Mouse (Mus musculus) heart, postnatal 0 days (tissue): Measurements from ENCODE around the gene Tpm3. TPM values are rescaled to one million over a fixed set of nuclear protein-coding genes. Genes with fewer than 3 reads are reported as not detected.

Source experiments
- ATAC-seq: fragments of 200-750 bp; cut with Nextera tagmentation; 2 replicates; pipeline ENCODE4 v1.8.0; 2017; ENCODE audit warnings: low read depth, moderate number of reproducible peaks, moderate library complexity; ENCODE audit not compliant: insufficient read depth
- DNase-seq: peaks from one replicate; pipeline ENCODE4 v3.0.0-alpha.2; 2016; ENCODE audit warnings: low spot score
- H3K27ac ChIP-seq: fragments of 300-500 bp; sonication (generic); 2 replicates; pipeline ENCODE4 v1.5.1; 2014; ENCODE audit warnings: low read depth, mild to moderate bottlenecking
- H3K27me3 ChIP-seq: fragments of 300-500 bp; sonication (generic); 2 replicates; pipeline ENCODE4 v1.6.1; 2014; ENCODE audit warnings: low read length, mixed read lengths; ENCODE audit not compliant: control insufficient read depth, insufficient read depth
- H3K36me3 ChIP-seq: fragments of 300-500 bp; sonication (generic); replicated peaks from 2 replicates; pipeline ENCODE4 v1.6.1; 2014; ENCODE audit warnings: low read length, mixed read lengths; ENCODE audit not compliant: control insufficient read depth, insufficient read depth
- H3K4me1 ChIP-seq: fragments of 300-500 bp; sonication (generic); 2 replicates; pipeline ENCODE4 v1.6.1; 2014; ENCODE audit warnings: antibody characterized with exemption; ENCODE audit not compliant: control insufficient read depth, insufficient read depth
- H3K4me2 ChIP-seq: fragments of 300-500 bp; sonication (generic); 2 replicates; pipeline ENCODE4 v1.6.1; 2014; ENCODE audit warnings: low read depth, mild to moderate bottlenecking, low read length, moderate library complexity
- H3K4me3 ChIP-seq: fragments of 300-500 bp; sonication (generic); 2 replicates; pipeline ENCODE4 v1.5.1; 2014; ENCODE audit warnings: low read depth, low read length
- H3K9ac ChIP-seq: fragments of 300-500 bp; sonication (generic); replicated peaks from 2 replicates; pipeline ENCODE4 v1.6.1; 2014; ENCODE audit warnings: low read depth, low read length, mixed read lengths
- H3K9me3 ChIP-seq: fragments of 300-500 bp; sonication (generic); replicated peaks from 2 replicates; pipeline ENCODE4 v1.6.1; 2016; ENCODE audit warnings: low read length; ENCODE audit not compliant: control insufficient read depth
- CTCF ChIP-seq: IDR thresholded peaks from 2 replicates; pipeline ENCODE4 v1.5.1; 2016; ENCODE audit warnings: antibody characterized with exemption, control low read depth, low read depth
- EP300 ChIP-seq: IDR thresholded peaks from 2 replicates; pipeline ENCODE4 v1.6.1; 2016; ENCODE audit warnings: antibody characterized with exemption, low read depth
- WGBS: fragments of 180-500 bp; shearing (Covaris S2); extraction: QIAGEN DNeasy Blood & Tissue Kit; methylation state at CpG from one replicate; pipeline ENCODE4 v1.1.7; 2014; 5-methylcytosine and 5-hydroxymethylcytosine counted together
- microRNA counts: library from miRNA; unstranded; fragments of <30 nt; microRNA quantifications from one replicate; lab custom pipeline; 2015
- microRNA-seq: library from miRNA; unstranded; fragments of <30 nt; microRNA quantifications from one replicate; pipeline ENCODE4, GENCODE M21; 2016
- polyA plus RNA-seq: library from polyadenylated mRNA; unstranded; fragments of >200 nt; fragmentation: Nextera tagmentation; extraction: Ambion mirVana; gene quantifications from 2 replicates; pipeline ENCODE4 v1.2.1, GENCODE M21; 2015
- total RNA-seq: library from RNA; depleted of rRNA; stranded (reverse); fragments of >200 nt; gene quantifications from 2 replicates; pipeline ENCODE4 v1.2.3, GENCODE M21; 2014; ENCODE audit warnings: low replicate concordance; rRNA removed

Tpm3 gene
- total and polyA plus RNA-seq, 2 experiments from 2014 or later, result 88.0 to 145 TPM

DNA sequence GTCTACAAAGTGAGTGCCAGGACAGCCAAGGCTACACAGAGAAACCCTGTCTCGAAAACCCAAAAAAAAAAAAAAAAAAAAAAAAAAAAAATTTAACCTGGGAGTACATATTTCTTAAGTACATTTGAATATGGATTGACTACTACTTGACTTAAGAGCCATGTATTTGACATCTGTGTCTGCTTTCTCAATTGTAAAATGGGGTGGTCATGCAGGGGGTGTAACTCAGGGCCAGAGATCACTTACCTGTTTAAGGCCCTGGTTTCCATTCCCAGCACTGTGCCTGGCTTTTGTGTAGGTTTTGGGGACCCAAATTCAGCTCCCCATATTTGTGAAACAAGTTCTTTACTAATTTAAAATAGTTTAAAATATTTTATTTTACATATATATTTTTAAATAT lies 65.2 kb downstream of the Tpm3 start:
- H3K27ac ChIP-seq, result no peak overlapping the region
- H3K4me2 ChIP-seq, result no peak overlapping the region
- no peaks in the 10 kb centered on the region for H3K27me3 ChIP-seq
- 75% methylated on average over 1 of the region's 1 CpGs for WGBS
- no peaks in the 10 kb centered on the region for H3K9me3 ChIP-seq
- H3K4me1 ChIP-seq, result no peaks in the 10 kb centered on the region
- H3K9ac ChIP-seq, result no peak overlapping the region
- TF ChIP-seq EP300 (no peak), CTCF (no peak)
- H3K4me3 ChIP-seq, result no peak overlapping the region
- H3K36me3 ChIP-seq, result no peaks in the 10 kb centered on the region
- ATAC-seq, result no peak
- no peak for DNase-seq

DNA sequence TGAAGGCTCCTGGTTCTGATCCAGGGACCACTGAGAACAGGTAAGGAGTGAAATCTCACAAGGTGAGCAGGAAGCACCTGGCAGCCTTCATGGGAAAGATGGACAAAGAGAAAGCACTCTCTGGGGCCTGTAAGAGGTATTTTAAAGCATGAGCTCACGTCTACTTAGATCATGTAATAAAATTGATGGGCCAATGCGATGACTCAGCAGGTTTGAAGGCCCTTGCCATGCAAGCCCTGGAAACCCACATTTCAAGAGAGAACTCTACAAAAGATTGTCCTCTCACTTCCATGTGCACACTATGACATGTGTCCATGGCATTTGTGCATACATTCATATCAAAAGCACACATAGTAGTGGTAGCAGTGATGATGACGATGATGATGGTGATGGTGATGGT lies 67.5 kb downstream of the Tpm3 start:
- WGBS, result 91% methylated on average over 3 of the region's 3 CpGs

DNA sequence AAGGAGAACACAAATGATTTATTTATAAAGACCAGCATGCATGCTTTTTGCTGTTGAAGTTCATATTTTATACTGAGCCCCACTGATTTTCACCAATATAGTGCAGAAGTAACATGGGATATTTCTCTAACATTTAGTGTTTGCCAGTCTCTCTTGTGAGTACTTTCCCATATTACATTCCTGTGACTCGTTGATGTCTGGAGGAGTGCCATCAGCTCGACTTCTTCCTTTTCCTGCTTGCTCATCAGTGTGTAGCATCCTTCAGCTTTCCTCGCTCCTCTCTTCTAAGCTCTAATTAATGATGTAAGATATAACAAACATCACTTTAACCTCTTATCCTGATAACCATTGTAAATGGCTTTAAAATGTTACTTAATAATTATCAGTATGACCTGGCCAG lies 73.0 kb downstream of the Tpm3 start:
- H3K4me3 ChIP-seq, result no peak overlapping the region
- H3K9me3 ChIP-seq, result no peaks in the 10 kb centered on the region
- no peak for DNase-seq
- no peak overlapping the region for H3K9ac ChIP-seq
- H3K4me2 ChIP-seq, result no peak overlapping the region
- no peak overlapping the region for H3K27ac ChIP-seq
- H3K4me1 ChIP-seq, result no peaks in the 10 kb centered on the region
- H3K27me3 ChIP-seq, result no peaks in the 10 kb centered on the region
- TF ChIP-seq CTCF (no peak), EP300 (no peak)
- no peaks in the 10 kb centered on the region for H3K36me3 ChIP-seq
- no peak for ATAC-seq
- 59% methylated on average over 3 of the region's 3 CpGs for WGBS

More for the DNA sequence above, 67.5 kb downstream of the Tpm3 start:
- Histone ChIP-seq H3K4me3 (no peak overlapping the region), H3K27ac (no peak overlapping the region), H3K9me3 (no peaks in the 10 kb centered on the region), H3K4me1 (no peaks in the 10 kb centered on the region), H3K9ac (no peak overlapping the region), H3K27me3 (no peaks in the 10 kb centered on the region), H3K36me3 (no peaks in the 10 kb centered on the region), H3K4me2 (no peak overlapping the region)
- TF ChIP-seq EP300 (no peak), CTCF (no peak)
- ATAC-seq (no peak), DNase-seq (no peak)

DNA sequence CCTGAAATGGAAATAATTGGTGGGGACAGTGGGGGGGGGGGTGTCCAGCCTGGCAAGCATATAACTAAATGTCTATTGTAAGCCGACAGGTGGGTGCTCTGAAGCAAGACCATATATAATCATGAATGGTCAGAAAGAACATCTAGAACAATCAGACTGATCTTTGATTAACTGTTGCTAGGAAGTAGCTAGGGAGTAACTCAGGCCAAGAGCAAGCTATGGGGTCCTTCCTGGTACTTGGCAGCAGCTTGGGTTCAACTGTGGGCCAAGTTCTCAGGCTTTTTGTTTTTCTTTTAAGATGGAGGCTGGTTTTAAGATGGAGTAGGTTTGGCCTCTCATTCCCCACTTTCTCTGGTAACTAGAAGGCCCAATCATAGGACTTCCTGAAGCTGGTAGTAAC lies 74.2 kb downstream of the Tpm3 start:
- H3K4me1 ChIP-seq, result no peaks in the 10 kb centered on the region
- no peaks in the 10 kb centered on the region for H3K36me3 ChIP-seq
- ATAC-seq (no peak), DNase-seq (no peak)
- no peak overlapping the region for H3K27ac ChIP-seq
- no peak overlapping the region for H3K9ac ChIP-seq
- no peak overlapping the region for H3K4me3 ChIP-seq
- no peaks in the 10 kb centered on the region for H3K27me3 ChIP-seq
- WGBS, result 90% methylated on average over 1 of the region's 1 CpGs
- no peak overlapping the region for H3K4me2 ChIP-seq
- H3K9me3 ChIP-seq, result no peaks in the 10 kb centered on the region
- TF ChIP-seq CTCF, result no peak
- no peak for TF ChIP-seq EP300

MicroRNAs encoded within 50 kb of the gene (microRNA counts, 519-probe panel; counts per million panel counts)
- microRNA mmu-miR-190b (lab: Ali Mortazavi, UCI), result 3,595 counts per million, percentile 42 among the panel's probes with 10 or more counts

Small RNA genes within 50 kb of the gene (microRNA-seq; reads per million reads assigned to microRNA genes)
- 11.8 reads per million, percentile 31 among the genes with 10 or more reads in this experiment for gene Mir190b

Other genes starting within 250 kb of the Tpm3 start
- gene She, start 241.3 kb upstream of the Tpm3 start, total RNA-seq, result 11.9 and 14.1 TPM in 2 replicates
- gene She, start 241.3 kb upstream of the Tpm3 start, polyA plus RNA-seq, result 4.0 and 4.6 TPM in 2 replicates
- 2.0 and 3.1 TPM in 2 replicates for gene Il6ra, start 159.5 kb upstream of the Tpm3 start, total RNA-seq
- gene Il6ra, start 159.5 kb upstream of the Tpm3 start, polyA plus RNA-seq, result 0.92 and 1.1 TPM in 2 replicates
- 38.9 and 52.4 TPM in 2 replicates for gene Atp8b2, start 109.1 kb upstream of the Tpm3 start, total RNA-seq
- gene Atp8b2, start 109.1 kb upstream of the Tpm3 start, polyA plus RNA-seq, result 4.5 and 5.2 TPM in 2 replicates
- gene Hax1, start 73.9 kb upstream of the Tpm3 start, total RNA-seq, result 37.9 and 45.0 TPM in 2 replicates
- 64.2 and 70.3 TPM in 2 replicates for gene Hax1, start 73.9 kb upstream of the Tpm3 start, polyA plus RNA-seq
- gene 4933434E20Rik, start 21.0 kb upstream of the Tpm3 start, total RNA-seq, result 111 and 183 TPM in 2 replicates
- 151 and 165 TPM in 2 replicates for gene 4933434E20Rik, start 21.0 kb upstream of the Tpm3 start, polyA plus RNA-seq
- 64.2 and 69.7 TPM in 2 replicates for gene Ubap2l, start 20.0 kb upstream of the Tpm3 start, total RNA-seq
- 88.9 and 92.0 TPM in 2 replicates for gene Ubap2l, start 20.0 kb upstream of the Tpm3 start, polyA plus RNA-seq
- gene Nup210l, start 31.5 kb downstream of the Tpm3 start, total RNA-seq, result 0.04 and 0.27 TPM in 2 replicates
- 0.04 TPM in 1 of 2 replicates, not detected in the other for gene Nup210l, start 31.5 kb downstream of the Tpm3 start, polyA plus RNA-seq
- 3,347 and 4,005 TPM in 2 replicates for gene Rps27, start 141.0 kb downstream of the Tpm3 start, total RNA-seq
- gene Rps27, start 141.0 kb downstream of the Tpm3 start, polyA plus RNA-seq, result 908 and 957 TPM in 2 replicates
- gene Rab13, start 141.0 kb downstream of the Tpm3 start, total RNA-seq, result 9.7 and 13.7 TPM in 2 replicates
- gene Rab13, start 141.0 kb downstream of the Tpm3 start, polyA plus RNA-seq, result 17.9 and 18.2 TPM in 2 replicates
- gene Jtb, start 158.9 kb downstream of the Tpm3 start, total RNA-seq, result 78.5 and 87.2 TPM in 2 replicates
- 116 TPM in 2 replicates for gene Jtb, start 158.9 kb downstream of the Tpm3 start, polyA plus RNA-seq
- 2.4 TPM in 1 of 2 replicates, not detected in the other for gene Creb3l4, start 170.9 kb downstream of the Tpm3 start, total RNA-seq
- 1.2 TPM in 2 replicates for gene Creb3l4, start 170.9 kb downstream of the Tpm3 start, polyA plus RNA-seq
- gene Slc39a1, start 175.5 kb downstream of the Tpm3 start, total RNA-seq, result 157 and 158 TPM in 2 replicates
- gene Slc39a1, start 175.5 kb downstream of the Tpm3 start, polyA plus RNA-seq, result 93.3 and 95.5 TPM in 2 replicates
- 11.6 and 17.8 TPM in 2 replicates for gene Crtc2, start 181.5 kb downstream of the Tpm3 start, total RNA-seq
- 6.3 and 7.2 TPM in 2 replicates for gene Crtc2, start 181.5 kb downstream of the Tpm3 start, polyA plus RNA-seq
- 18.4 and 32.6 TPM in 2 replicates for gene Dennd4b, start 192.5 kb downstream of the Tpm3 start, total RNA-seq
- 3.4 and 4.6 TPM in 2 replicates for gene Dennd4b, start 192.5 kb downstream of the Tpm3 start, polyA plus RNA-seq
- 14.1 and 25.3 TPM in 2 replicates for gene Gatad2b, start 220.5 kb downstream of the Tpm3 start, total RNA-seq
- 5.8 and 6.4 TPM in 2 replicates for gene Gatad2b, start 220.5 kb downstream of the Tpm3 start, polyA plus RNA-seq